Mouse (Mus musculus) layer of hippocampus, adult 9-11 months (tissue): Measurements from ENCODE around the gene Nrxn3.

Experiments
- DNase-seq: peaks from one replicate; pipeline ENCODE4 v3.0.0; 2022

Nrxn3 gene

DNA sequence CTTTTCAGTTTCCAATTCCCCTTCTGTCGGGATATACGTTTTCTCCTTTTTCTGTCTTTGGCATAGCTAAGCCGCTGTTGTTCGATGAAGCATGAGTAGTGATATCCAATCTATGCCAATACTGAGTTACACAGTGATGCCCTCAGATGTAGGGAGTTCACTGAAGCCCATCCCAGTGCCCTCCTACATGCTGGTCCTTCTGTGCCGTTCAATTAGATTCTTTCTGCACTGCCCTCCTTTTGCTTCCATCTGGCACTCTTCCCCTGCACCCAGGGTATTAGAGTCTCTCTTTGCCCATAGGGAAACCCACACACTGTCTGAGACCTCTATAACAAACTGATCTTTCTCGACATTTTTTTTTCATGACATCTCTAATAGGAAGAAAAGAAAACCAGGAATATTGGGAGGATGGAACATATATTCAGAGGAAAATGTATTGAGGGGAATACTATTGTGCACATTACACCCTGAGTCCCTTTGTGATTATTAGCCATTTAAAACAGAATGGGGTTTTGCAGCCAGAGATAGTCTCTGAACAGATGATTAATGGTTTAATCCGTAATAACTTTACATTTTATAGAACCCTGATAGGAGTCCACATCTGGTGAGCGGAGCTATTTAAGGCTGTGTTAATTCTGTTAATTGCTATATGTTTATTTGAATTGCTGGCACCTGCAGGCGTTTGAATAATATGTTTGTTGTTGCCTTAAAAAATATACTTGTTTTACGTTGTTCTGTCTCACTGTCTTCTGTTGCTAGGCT lies 476.3 kb downstream of the Nrxn3 start:
- DNase-seq, result no peak

DNA sequence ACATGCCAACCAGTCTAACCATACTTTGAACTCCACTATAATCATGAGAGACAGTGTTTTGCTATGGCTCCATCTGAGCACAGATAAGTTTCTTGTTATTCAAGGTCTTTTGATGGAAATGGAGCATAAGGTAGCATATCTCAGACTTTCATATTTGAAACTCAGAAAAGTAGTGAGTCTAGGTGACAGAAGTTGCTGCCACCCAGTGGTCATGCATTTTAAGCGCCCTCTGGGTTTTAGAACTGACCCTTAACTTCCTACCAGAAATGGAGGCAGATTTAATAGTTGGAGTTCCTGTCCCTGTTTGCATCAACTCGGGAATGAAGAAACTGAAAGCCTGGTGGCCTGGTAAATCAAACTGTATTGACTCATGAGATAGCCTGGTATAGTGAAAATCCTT lies 488.9 kb downstream of the Nrxn3 start:
- DNase-seq, result no peak

DNA sequence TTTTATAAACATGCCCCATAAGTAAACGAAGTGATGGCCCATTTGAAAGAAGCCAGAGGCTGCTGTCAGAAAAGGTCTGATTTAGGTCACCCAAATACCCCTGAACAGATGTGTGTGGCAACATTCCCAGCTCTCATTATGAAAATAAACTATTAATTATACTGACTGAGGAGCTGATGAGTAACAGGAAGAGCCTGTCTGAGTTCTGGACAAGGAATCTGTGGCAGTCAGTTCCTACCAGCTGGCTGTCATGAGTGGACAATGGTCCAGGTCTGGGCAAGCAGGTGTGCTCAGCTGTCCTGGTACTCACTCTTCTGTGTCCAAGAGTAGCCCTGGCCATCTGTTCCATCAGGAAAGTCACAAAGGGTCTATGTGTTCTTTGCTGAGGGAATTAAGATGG lies 517.1 kb downstream of the Nrxn3 start:
- DNase-seq, result no peak

DNA sequence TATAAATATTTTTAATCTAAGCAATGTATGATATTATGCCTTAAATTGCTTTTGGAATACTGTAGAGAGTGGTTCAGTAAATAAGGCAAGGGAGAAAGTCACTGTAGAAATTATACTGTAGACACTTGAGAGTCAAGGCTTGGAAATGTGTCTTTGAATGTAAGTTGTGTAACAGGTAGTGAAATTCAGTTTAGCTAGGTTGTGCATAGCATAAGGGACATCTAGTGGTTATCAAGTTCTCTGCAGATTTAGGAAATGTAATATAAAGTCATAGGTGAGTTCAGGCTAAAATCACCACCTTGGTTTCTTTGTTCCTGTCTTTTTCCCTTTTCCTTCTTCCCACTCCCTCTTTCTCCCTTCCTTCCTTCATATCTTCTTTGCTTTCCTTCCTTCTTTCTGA lies 518.9 kb downstream of the Nrxn3 start:
- no peak for DNase-seq

DNA sequence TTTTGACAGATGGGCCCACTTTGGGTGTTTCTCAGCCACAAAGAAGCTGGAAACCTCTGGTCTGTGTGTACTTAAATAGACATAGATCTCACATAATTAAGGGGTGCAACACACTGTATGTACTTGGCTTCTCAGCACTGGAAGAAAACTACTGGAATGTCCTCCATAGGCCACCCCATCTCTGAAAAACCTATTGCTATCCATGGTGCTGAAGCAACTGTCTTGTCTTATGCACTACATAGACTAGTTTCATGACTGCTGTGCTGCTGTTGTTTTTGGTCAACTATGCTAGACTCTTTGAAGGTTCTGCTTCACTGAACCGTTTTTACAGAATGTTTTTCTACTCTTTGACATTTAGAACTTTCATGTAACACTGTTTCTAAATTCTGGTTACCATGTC lies 519.8 kb downstream of the Nrxn3 start:
- DNase-seq, result no peak

DNA sequence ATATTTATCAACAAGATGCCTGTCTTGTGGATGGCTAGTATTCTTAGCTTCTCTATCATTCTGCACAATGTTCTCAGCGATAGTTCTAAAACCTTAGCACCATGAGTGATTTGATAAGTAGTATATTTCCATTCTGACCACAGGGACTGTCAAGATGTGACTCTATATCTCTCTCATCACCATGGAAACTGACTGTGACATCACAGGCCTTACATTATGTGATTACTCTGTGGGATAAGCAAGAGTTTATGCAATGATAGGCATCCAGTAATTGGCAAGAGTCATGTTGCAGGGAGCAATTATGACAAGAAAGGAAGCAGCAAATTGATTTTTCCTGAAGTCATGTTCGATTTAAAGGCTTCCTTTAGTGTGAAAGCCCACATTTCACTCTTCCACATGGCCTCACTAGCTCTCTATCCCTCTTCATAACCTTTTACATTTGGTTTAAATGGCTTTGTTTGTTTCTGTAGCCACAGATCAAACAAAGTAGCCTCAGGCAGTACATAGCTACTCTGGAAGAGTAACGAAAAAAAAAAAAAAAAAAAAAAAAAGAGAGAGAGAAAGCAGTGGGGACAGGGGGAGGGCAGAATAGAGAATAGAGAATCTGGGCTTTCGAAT lies 532.7 kb downstream of the Nrxn3 start:
- no peak for DNase-seq

DNA sequence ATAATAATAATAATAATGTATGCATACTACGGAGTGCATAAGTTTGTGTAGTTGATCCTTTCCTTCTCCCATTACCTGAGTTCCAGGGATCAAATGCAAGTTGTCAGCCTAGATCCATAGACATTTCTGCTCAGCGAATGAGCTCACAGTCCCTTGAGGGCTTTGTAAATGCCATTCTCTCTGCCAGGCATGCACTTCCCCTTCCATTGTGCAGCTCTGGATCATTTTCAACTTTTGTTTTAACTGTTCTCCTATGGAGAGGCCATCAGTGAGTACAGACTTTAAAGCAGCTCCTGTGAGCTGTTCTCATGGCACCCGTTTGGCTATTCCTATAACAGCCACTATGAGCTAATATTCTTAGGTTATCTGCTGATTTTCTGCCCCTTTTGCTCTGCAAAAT lies 536.2 kb downstream of the Nrxn3 start:
- no peak for DNase-seq

DNA sequence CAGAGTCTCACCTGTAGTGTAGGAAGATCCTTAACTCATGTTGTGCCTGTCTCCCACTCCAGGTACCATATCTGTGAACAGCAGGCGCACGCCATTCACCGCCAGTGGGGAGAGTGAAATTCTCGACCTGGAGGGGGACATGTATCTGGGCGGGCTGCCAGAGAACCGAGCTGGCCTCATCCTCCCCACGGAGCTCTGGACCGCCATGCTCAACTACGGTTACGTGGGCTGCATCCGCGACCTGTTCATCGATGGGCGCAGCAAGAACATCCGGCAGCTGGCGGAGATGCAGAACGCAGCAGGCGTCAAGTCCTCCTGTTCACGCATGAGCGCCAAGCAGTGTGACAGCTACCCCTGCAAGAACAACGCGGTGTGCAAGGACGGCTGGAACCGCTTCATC lies 537.4 kb downstream of the Nrxn3 start:
- DNase-seq, result no peak

DNA sequence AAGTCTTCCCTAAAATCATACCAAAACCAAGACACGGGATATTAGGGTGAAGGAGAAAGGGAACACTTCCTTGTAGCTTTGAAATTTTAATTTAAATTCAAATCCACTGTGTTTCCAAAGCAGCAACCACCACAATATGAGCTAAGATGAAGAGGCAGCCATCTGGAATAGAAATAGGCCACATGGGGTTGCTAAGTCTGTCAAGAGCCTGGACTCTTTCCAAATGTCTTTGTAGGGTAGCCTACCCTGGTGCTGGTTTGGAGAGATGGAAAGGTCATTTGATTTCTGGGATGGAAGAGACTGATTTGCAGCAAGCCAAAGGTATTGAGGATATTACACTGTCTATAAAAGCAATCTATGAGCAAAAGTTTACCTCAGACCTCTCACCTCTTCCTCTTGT lies 539.6 kb downstream of the Nrxn3 start:
- peak; percentile 10 for DNase-seq

DNA sequence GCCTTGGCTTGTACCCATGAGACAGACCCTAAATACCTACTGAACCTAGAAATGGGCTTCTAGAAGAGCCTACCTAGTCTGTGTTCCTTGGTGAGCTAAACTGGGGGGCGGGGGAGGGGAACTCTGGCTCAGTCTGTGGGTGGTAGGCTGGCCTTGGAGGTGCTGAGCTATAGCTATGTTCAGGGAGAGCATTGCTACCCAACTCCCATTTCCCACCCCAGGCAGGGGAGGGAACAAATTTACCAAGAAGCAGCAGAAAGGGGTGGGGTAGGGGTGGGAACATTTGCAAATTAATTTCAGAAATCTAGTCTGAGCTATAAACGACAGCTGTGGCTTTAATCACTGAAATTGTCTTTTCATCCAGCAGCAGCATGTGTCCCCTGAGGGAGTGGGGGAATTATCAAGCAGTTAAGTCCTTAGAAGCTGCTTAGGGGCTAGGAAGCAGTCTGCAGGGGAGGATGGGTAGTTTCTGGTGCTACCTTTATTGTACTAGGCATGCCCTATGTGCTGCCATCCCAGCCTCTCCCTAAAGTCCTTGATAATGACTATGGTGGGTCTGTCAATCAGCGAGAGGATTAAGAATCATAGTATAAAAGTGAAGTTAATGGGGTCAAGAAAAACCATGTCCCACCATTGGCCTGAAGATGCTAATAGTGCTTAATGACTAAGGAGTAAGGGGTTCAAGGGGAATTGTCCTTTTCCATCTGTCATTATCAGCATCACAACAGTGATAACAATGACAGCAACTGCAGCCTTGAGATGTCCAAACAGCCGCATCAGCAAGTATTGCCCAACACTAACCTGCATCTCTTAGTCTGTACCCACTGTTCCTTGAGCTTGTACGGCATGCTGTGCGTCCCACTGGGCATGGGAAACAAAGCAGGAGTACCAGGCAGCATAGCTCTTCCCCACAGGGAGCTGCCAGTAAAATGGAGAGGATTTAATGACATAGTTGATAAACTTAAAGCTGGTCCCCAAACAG lies 560.0 kb downstream of the Nrxn3 start:
- DNase-seq, result no peak

DNA sequence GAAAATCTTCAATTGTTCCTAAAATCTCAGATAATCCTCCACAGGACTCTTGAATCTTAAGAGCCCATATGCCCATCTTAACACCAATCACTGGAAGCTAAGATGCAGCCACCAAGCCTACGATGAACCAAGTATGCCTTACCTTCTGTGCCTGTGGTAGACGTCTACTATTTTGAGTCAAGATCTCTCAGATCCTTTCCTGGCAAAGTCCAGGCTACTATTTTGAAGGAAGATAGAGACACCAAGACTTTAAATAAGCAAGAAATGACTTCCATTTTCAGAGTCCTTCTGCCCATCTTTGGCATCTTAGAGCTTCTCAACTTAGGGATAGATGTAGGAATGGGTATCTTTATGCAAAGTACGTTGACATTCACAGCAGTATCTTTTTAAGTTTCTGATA lies 561.7 kb downstream of the Nrxn3 start:
- no peak for DNase-seq

DNA sequence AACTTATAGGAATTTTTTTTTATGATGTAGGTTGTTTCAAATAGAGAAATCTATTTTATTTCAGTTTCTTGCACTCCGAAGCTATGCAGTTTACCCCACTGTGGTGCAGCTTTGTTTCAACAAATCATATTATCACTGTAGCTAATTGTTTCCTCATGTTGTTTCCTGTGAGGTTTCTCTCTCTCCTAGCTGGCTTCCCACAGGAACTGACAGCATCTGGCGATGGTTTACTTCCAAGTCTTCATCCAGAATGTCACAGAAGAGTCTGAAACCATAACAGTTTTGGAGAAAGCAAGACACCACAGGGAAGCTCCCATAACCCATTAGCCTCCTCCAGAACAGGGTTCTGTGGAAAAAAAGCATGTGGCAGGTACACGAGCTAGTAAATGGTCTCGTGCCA lies 564.4 kb downstream of the Nrxn3 start:
- peak; percentile 20 for DNase-seq

DNA sequence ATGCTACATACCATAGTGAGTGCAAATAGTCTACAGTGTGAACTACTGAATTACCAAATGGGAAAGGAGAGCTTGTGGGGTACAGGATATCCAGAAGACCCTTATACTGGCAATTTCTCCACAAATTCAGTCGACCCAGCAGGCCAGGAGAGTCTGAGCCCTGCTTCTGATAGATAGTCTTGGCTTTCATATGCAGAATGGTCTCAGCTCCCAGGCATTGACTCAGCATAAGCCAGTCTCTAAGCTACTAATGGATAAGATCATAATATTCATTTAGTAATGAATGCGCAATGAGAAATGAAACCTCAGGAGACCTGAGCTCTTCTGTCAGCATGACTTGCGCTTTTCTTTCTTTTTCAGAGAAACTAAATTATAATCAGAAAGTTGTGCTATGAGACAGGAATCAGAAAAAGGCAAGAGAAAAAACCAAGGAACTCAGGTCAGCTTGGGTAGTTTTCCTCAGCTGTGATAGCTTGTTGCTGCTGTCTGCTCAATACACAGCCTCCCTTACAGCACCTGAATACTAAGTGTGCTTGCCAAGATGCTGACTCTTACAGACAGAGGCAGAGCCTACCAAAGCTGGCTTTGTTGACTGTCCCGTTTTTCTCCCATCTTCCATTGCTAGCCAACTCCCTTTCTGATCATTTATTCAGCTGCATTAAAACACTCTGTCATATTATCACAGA lies 567.1 kb downstream of the Nrxn3 start:
- DNase-seq, result no peak

DNA sequence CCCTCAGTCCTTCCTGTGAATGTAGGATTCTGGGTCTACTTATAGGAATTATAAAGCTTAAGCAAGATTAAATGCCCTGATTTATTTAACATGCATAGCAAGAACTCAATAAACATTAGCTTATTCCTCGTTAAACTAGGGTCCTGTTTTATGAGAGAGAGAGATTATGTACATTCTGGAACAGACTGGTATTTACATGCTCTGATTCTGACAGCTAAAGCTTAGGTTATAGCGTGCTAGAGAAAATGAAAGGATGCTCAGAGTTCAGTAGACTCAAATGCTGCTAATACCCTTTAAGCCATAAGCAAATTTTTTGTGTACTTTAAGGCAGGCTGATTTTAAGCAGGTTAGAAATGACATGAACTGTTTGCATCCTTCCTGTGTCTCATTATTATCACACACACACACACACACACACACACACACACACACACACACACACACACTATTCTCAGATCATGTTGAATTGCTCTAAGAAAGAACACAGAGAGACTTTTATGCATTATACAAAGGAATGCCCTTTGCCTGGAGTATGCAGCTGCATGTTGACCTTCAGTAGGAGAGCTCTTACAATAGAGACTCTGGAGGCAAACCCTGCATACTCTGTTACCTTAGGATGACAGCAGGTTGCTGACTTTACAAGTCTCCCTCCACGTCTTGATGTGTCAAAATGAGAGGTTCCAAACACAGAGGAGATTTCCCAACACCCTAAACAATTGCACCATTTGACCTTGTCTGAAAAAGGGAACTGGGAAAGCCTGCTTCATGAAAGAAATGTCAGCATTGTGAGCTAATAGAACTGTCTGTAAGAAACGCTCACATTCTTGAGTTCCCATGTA lies 568.3 kb downstream of the Nrxn3 start:
- no peak for DNase-seq

DNA sequence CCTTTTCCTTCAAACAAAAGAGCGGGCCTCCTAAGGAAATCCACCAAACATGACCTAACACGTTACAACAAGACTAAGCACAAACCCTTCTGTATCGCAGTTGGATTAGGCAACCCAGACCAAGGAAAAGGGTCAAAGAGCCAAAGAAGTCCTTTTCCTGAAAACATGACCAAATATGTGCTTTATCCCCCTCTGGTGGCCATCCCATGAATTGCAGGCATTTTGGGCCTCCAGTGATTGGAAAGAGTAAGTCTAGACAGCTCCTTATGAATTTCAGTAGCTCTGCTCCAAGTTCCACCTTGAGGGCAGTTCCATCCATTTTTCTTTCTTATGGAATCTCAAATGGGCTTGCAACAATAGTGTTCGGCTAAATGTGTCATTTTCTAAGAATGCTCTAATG lies 579.3 kb downstream of the Nrxn3 start:
- peak; percentile 60 for DNase-seq

DNA sequence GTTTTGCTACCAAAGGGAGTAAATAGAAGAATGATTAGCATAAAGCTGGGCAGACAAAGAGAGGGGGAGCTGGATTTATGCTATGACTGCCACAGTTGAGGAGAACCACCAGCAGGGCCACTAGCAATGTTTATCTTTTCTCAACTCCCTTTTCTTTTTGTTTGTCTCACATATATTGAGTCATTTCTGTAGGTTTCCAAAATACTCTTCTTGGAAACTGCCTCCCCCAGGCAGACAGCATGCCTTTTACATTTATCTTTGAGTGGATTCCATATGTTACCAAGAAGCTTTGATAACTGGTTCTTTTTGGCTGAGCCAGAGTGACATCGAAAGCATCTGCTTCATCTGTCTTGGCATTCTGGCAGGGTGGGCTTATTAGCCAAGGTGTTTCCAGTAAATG lies 587.5 kb downstream of the Nrxn3 start:
- no peak for DNase-seq

DNA sequence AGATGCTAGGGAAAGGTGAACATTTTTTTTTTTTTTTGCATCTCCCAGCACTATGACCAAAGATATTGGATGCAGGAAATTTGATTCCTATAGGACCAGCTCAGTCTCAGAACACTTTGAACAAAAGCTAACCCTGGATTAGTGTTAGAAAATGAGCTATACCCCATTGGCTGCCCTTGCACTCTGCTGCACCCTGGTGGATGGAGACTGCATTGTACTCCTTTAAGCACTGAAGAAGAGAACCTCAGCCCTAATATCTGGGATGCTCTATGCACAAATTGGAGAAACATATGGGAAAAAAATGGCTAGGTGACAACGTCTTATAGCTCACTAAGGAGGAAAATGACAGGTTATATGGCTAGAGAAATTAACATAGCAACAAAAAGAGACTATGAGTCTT lies 589.9 kb downstream of the Nrxn3 start:
- no peak for DNase-seq

DNA sequence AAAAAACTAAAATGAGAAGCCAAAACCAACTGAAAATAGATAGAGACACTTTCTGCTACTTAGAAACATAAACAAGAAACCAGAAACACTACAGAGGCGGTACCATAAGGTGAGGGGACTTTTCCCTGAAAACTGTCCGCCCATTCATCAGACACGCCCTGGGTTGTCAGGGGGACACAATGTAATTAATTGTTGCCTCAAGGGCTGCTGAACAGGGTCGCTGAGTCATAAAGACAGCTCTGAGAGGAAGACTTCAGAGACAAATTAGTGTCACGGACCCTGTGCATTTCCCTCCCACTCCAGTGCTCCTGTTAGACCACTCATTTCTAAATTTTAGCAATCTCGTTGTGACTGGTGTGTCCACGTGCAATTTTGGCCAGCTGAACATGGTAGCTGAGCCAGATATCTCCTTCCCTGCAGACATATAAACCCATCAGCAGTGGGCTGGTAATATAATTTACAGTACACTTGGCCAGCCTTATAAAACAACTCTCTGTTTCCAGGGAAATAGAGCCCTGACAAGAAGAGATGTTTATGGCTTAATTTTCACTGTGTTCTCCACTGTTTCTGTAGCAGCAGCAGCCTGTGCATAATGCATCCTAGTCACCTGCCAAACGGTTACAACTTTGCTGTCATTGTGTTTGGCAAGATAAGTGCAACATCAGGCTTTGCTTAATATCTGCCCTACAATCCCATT lies 603.3 kb downstream of the Nrxn3 start:
- DNase-seq, result peak; percentile 6

DNA sequence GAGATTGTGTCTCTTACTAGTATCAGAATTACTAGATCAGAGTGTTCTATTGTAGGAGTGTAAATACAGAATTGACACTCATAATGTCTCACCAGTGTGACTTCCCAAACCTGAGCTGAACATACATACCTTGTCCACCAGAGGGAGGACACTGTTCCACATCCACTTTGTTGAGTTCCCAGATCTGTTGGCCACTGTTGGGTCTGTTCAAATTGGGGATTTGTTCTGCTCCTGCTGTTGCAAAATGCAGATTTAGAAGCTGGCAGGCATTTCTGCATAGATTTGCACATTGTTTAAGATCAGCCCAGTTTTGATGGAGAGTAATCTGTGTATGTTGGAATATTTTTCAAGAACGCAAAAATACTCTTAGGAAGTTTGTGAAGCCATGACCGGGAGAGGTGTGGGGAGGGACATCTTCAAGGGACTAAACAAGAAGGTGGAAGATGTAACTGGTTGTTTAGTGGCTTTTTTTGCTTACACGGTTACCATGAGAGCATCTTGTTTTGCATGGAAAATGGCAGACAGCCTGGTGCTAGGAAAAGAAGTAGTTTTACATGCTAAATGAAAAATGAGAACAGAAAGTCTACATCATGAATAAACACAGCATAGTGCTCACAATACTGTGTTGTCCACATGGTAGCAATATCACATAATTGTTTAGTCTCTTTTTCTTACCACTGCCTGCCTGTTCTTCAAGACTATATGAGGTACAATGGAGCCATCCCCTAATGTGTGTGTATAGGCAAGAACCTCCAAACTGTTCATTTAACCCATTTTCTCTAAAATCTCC lies 609.0 kb downstream of the Nrxn3 start:
- DNase-seq, result peak; percentile 44

DNA sequence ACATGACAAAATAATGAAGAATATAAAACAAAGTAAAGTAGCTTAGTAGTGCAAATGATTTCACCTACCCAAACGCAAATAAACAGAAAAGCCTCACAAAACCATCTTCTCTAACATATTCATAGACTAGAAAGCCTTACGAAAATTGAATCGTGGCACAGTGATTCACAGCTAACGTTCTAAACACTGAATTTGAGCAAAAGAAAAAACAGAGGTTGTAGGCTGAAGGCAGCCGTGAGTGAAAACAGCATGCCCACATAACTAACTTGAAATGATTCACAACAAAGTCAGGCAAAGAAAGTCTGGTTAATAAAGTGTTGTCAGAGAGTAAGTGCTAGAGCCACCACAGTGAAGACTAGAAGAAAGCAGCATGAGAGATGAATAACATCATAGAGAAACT lies 610.8 kb downstream of the Nrxn3 start:
- no peak for DNase-seq

DNA sequence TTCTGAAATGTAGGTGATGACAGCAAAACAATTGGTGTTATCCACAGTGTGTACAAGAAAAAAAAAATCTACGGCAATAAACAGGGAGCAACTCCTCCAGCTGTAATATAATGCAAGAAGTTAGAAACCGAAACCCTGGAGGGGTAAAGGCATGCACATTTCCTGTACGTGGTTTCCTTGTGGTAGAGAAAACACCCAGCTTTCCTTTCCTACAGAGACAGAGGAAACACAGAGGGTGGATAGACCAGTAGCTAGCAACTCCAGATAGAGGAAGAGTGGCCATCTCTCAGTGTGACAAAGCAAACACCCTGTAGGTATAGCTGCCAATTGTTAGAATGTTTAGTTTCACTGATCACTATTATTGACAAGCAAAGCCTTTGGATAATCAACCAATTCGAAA lies 642.2 kb downstream of the Nrxn3 start:
- DNase-seq, result no peak
